Mouse (Mus musculus): ENCODE results near the gene Tmem247. TPM values are rescaled to one million over a fixed set of nuclear protein-coding genes. Genes with fewer than 3 reads are reported as not detected.

The Tmem247 gene
- total and polyA plus RNA-seq, 2 experiments from 2014 or later: not detected

- Histone ChIP-seq H3K4me1 (ENCODE audit: control insufficient read depth, insufficient read depth) (peaks cover 51% of the 10 kb centered on the region), H3K9me3 (replicated peaks; ENCODE audit: control insufficient read depth, low read length) (no peaks in the 10 kb centered on the region), H3K27ac (ENCODE audit: low read depth) (peak overlapping the region; percentile 87), H3K4me3 (ENCODE audit: low read depth, low read length) (no peak overlapping the region), H3K4me2 (ENCODE audit: low read depth, low read length) (no peak overlapping the region), H3K36me3 (replicated peaks; ENCODE audit: control insufficient read depth, insufficient read depth, low read length) (peaks cover 16% of the 10 kb centered on the region), H3K9ac (replicated peaks; ENCODE audit: low read depth, low read length) (no peak overlapping the region), H3K27me3 (ENCODE audit: control insufficient read depth, insufficient read depth, low read length) (no peaks in the 10 kb centered on the region)
- no peak for ATAC-seq (ENCODE audit: insufficient read depth, low read depth)
- TF ChIP-seq EP300 (IDR thresholded peaks at IDR 0.05; ENCODE audit: low read depth) (no peak), CTCF (IDR thresholded peaks at IDR 0.05; ENCODE audit: low read depth) (no peak)
- 84% methylated on average over 12 of the region's 12 CpGs for WGBS
- no peak for DNase-seq (ENCODE audit: low spot score)
These were observed 49.9 kb downstream of the Tmem247 start for GRCm38 (mm10) chr17:86967048-86967447.

- Histone ChIP-seq H3K27me3 (ENCODE audit: control insufficient read depth, insufficient read depth, low read length) (no peaks in the 10 kb centered on the region), H3K9me3 (replicated peaks; ENCODE audit: control insufficient read depth, low read length) (no peaks in the 10 kb centered on the region), H3K27ac (ENCODE audit: low read depth) (peak overlapping the region; percentile 87), H3K4me2 (ENCODE audit: low read depth, low read length) (peak overlapping the region; percentile 51), H3K4me1 (ENCODE audit: control insufficient read depth, insufficient read depth) (peaks cover 51% of the 10 kb centered on the region), H3K4me3 (ENCODE audit: low read depth, low read length) (peak overlapping the region; percentile 0; the same call in 1 of the 2 replicates), H3K36me3 (replicated peaks; ENCODE audit: control insufficient read depth, insufficient read depth, low read length) (peaks cover 19% of the 10 kb centered on the region), H3K9ac (replicated peaks; ENCODE audit: low read depth, low read length) (no peak overlapping the region)
- 40% methylated on average over 10 of the region's 10 CpGs for WGBS
- DNase-seq (ENCODE audit: low spot score) (peak; percentile 65), ATAC-seq (ENCODE audit: insufficient read depth, low read depth) (no peak)
- TF ChIP-seq EP300 (IDR thresholded peaks at IDR 0.05; ENCODE audit: low read depth) (no peak), CTCF (IDR thresholded peaks at IDR 0.05; ENCODE audit: low read depth) (no peak)
These were observed 50.7 kb downstream of the Tmem247 start for GRCm38 (mm10) chr17:86967536-86968525.

GRCm38 (mm10) chr17:86968581-86968980 lies 51.4 kb downstream of the Tmem247 start:
- peak overlapping the region; percentile 0; the same call in 1 of the 2 replicates for H3K4me3 ChIP-seq (ENCODE audit: low read depth, low read length)
- ATAC-seq (ENCODE audit: insufficient read depth, low read depth): peak; percentile 36

GRCm38 (mm10) chr17:86969582-86969981 lies 52.4 kb downstream of the Tmem247 start:
- DNase-seq (ENCODE audit: low spot score): no peak
- no peak overlapping the region for H3K9ac ChIP-seq (replicated peaks; ENCODE audit: low read depth, low read length)

More at GRCm38 (mm10) chr17:86968581-86968980, 51.4 kb downstream of the Tmem247 start:
- WGBS: 35% methylated on average over 5 of the region's 5 CpGs
- DNase-seq (ENCODE audit: low spot score): peak; percentile 30
- Histone ChIP-seq H3K27me3 (ENCODE audit: control insufficient read depth, insufficient read depth, low read length) (no peaks in the 10 kb centered on the region), H3K9me3 (replicated peaks; ENCODE audit: control insufficient read depth, low read length) (no peaks in the 10 kb centered on the region), H3K36me3 (replicated peaks; ENCODE audit: control insufficient read depth, insufficient read depth, low read length) (peaks cover 23% of the 10 kb centered on the region), H3K27ac (ENCODE audit: low read depth) (peak overlapping the region; percentile 87), H3K4me1 (ENCODE audit: control insufficient read depth, insufficient read depth) (peaks cover 51% of the 10 kb centered on the region), H3K9ac (replicated peaks; ENCODE audit: low read depth, low read length) (no peak overlapping the region), H3K4me2 (ENCODE audit: low read depth, low read length) (peak overlapping the region; percentile 51)
- no peak for TF ChIP-seq CTCF (IDR thresholded peaks at IDR 0.05; ENCODE audit: low read depth)
- no peak for TF ChIP-seq EP300 (IDR thresholded peaks at IDR 0.05; ENCODE audit: low read depth)

GRCm38 (mm10) chr17:86970026-86970750 lies 53.0 kb downstream of the Tmem247 start:
- DNase-seq (ENCODE audit: low spot score) (no peak), ATAC-seq (ENCODE audit: insufficient read depth, low read depth) (no peak)
- peaks cover 46% of the 10 kb centered on the region for H3K4me1 ChIP-seq (ENCODE audit: control insufficient read depth, insufficient read depth)
- 93% methylated on average over 15 of the region's 15 CpGs for WGBS
- TF ChIP-seq CTCF (IDR thresholded peaks at IDR 0.05; ENCODE audit: low read depth) (no peak), EP300 (IDR thresholded peaks at IDR 0.05; ENCODE audit: low read depth) (no peak)
- H3K9ac ChIP-seq (replicated peaks; ENCODE audit: low read depth, low read length): no peak overlapping the region
- peaks cover 40% of the 10 kb centered on the region for H3K36me3 ChIP-seq (replicated peaks; ENCODE audit: control insufficient read depth, insufficient read depth, low read length)
- H3K4me2 ChIP-seq (ENCODE audit: low read depth, low read length): no peak overlapping the region
- H3K27ac ChIP-seq (ENCODE audit: low read depth): no peak overlapping the region
- H3K4me3 ChIP-seq (ENCODE audit: low read depth, low read length): no peak overlapping the region
- no peaks in the 10 kb centered on the region for H3K27me3 ChIP-seq (ENCODE audit: control insufficient read depth, insufficient read depth, low read length)
- H3K9me3 ChIP-seq (replicated peaks; ENCODE audit: control insufficient read depth, low read length): no peaks in the 10 kb centered on the region

More at GRCm38 (mm10) chr17:86969582-86969981, 52.4 kb downstream of the Tmem247 start:
- peaks cover 33% of the 10 kb centered on the region for H3K36me3 ChIP-seq (replicated peaks; ENCODE audit: control insufficient read depth, insufficient read depth, low read length)
- H3K4me2 ChIP-seq (ENCODE audit: low read depth, low read length): no peak overlapping the region
- 65% methylated on average over 5 of the region's 5 CpGs for WGBS
- no peak for TF ChIP-seq EP300 (IDR thresholded peaks at IDR 0.05; ENCODE audit: low read depth)
- no peak for TF ChIP-seq CTCF (IDR thresholded peaks at IDR 0.05; ENCODE audit: low read depth)
- H3K9me3 ChIP-seq (replicated peaks; ENCODE audit: control insufficient read depth, low read length): no peaks in the 10 kb centered on the region
- no peak for ATAC-seq (ENCODE audit: insufficient read depth, low read depth)
- H3K27me3 ChIP-seq (ENCODE audit: control insufficient read depth, insufficient read depth, low read length): no peaks in the 10 kb centered on the region
- peaks cover 51% of the 10 kb centered on the region for H3K4me1 ChIP-seq (ENCODE audit: control insufficient read depth, insufficient read depth)
- H3K27ac ChIP-seq (ENCODE audit: low read depth): 0 out of 2 replicates have a peak overlapping the region, but pooled peaks have one; percentile 87
- no peak overlapping the region for H3K4me3 ChIP-seq (ENCODE audit: low read depth, low read length)
